In the genomic region with DNA sequence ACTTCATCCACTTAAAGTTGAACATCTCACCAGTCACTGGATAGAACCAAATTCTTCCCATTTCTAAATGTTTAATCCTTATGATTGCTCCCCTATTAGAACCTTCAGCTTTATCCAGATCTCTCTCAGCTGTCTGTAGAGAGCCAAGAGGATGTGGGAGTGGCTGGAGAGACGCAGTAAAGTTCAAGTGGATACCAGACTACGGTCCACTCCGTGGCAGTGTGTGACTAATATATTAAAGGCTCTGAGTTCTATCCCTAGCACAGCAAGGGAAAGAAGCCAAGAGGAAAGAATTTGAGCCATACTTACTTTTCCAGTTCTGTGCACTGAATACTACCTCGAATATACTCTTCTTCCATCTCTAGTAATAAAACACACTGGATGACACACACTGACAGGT, we compare ENCODE assay signal across 11 mouse cellular contexts.
"Had no signal": no experiment of that assay in that cellular context is flagged by ENCODE, and none has a peak within 500 bp of the region (broad histone marks: within the 10 kb centered on the region; RNA-seq: fewer than 3 reads in every experiment).

No protein-coding gene starts in this region.

- H3K4me1 ChIP-seq: liver, embryonic 13.5 days; megakaryocyte, embryonic 14.5 days; neural tube, embryonic 12.5 days had no signal

- H3K4me2 ChIP-seq: liver, embryonic 13.5 days; midbrain, embryonic 11.5 days; midbrain, embryonic 15.5 days; neural tube, embryonic 12.5 days had no signal

- H3K27ac ChIP-seq: limb, embryonic 10.5 days; liver, embryonic 13.5 days; macrophage; midbrain, embryonic 15.5 days; neural tube, embryonic 12.5 days; stomach, postnatal 0 days had no signal

- H3K4me3 ChIP-seq: limb, embryonic 10.5 days; liver, embryonic 13.5 days; megakaryocyte, embryonic 14.5 days; midbrain, embryonic 15.5 days; neural tube, embryonic 12.5 days had no signal

- H3K9me3 ChIP-seq: limb, embryonic 10.5 days; liver, embryonic 13.5 days; megakaryocyte, embryonic 14.5 days; midbrain, embryonic 15.5 days; neural tube, embryonic 12.5 days had no signal

- H3K36me3 ChIP-seq: limb, embryonic 10.5 days; liver, embryonic 13.5 days; midbrain, embryonic 15.5 days; neural tube, embryonic 12.5 days had no signal

- ATAC-seq: liver, postnatal 0 days; midbrain, embryonic 15.5 days had no signal

- H3K27me3 ChIP-seq: liver, embryonic 13.5 days; midbrain, embryonic 15.5 days; neural tube, embryonic 12.5 days had no signal

- DNase-seq: kidney, adult 8-10 months; liver, embryonic 13.5 days; liver, postnatal 0 days; thymus, postnatal 4 days had no signal

- H3K9ac ChIP-seq: liver, embryonic 13.5 days; liver, postnatal 0 days; midbrain, embryonic 15.5 days; neural tube, embryonic 12.5 days had no signal
